Mouse (Mus musculus) v-Abl transformed pro-B cells (cell line): ENCODE results near the gene Fam3b.

Experiments used
- in situ Hi-C, 2 experiments: fragments of 400-800 bp; cut with MboI; formaldehyde crosslinking; loops; one replicate each; pipeline ENCODE4 v1.15.1; 2025; ENCODE audit not compliant: unreplicated experiment in 2 of 2

Gene Fam3b

DNA sequence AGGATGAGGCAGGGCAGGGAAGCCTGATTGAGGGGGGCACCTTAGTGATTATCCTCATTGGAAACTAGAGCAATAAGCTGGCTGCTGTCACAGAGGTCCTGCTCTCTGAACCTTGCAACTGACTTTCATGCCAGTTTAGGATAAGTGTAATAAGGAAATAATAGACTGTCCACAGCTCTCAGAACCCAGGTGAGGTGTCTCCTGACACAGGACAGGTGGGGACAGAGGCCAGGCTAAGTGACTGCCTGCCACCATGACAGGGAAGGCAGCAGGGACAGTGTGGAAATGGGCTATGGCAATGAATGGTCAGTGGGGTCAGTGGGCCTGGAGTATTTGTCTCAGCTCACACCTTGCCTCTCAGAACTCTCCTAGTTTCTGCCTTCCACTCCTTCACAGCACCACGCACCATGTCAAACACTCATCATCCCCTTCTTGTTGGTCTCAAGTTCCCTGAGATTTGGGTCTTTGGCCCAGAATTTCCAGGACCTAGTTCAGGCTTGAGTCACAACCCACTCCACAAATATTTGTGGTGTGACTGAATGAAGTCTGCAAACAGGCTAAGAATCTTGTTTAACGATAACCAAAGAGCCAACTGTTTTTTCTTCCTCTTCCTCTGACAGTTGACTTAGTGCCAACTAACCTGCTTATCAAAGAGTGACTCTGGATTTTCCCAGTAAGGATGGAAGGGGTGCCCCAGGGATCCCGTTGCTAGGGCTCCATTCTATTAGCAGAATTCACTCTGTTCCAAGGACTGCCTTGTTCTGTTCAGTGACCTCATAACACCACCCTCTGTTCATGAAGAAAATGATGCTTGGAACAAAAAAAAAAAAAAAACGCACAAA lies at the start of gene Fam3b:
Fam3b (minus strand) TSS at position 718 of the 842 bp plus-strand sequence.
- in situ Hi-C loops, result no loop called here

DNA sequence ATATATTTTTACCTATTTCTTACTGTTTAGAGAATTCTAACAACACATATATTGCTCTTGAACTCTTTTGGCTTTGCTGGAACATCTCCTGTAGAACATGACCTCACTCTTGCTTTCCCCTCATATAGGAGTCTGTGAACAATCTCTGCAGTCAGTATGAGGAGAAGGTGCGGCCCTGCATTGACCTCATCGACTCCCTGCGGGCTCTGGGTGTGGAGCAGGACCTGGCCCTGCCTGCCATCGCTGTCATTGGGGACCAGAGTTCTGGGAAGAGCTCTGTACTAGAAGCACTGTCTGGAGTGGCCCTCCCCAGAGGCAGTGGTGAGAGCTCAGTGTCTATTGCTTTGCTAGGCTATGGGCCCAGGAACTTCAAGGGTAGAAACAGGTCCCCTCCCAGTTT lies 29.7 kb upstream of the Fam3b start:
- in situ Hi-C loops, result no loop called here

DNA sequence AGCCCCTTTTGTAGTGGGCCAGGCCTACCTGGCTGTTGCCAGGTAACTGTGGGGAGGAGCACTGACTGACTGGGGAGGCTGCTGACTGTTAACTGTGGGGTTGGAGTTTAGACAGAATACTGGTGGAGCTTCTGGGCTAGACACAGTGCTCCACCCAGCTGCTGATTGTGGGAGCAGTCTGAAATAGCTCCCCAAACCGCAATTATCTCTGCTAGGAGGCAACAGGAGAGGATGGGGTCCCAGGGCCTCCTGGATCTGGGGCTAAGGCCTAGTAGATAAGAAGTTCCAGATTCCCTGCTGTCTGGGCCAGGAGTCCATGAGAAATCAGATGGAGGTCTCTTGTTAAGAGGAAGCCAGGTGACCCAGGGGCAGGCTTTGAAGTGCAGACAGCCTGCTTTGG lies 22.2 kb upstream of the Fam3b start:
- in situ Hi-C loops, result no loop called here

GRCm38 (mm10) chr16:97535808-97536413 lies 21.3 kb upstream of the Fam3b start:
- in situ Hi-C loops, result no loop called here

DNA sequence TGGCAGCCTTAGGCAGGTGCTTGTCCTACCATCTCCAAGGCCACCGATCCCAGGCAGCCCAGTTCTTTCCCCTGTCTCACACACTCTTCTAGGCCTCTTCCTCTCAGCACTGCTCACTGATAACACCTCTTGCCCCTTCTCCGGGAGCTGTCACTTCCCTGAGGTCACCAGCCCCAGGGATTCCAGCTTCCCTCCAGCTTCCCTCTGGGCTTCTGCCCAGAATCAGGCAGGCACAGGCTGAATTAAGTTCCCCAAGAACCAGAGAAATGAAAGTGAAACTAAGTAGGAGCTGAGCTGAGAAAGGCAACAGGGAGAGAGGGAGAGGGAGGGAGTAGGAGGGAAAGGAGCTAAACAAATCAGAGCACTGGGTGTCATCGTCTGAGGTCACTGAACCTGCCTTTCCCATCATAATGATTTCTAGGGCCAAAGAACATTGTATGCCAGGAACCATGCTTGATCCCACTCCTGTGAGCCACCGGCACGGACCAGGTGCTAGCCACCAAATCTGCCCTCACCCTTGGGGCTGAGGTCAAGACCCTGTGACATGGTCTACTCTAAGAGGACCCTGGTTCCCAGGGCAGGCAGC lies 20.4 kb upstream of the Fam3b start:
- in situ Hi-C loops, result no loop called here

DNA sequence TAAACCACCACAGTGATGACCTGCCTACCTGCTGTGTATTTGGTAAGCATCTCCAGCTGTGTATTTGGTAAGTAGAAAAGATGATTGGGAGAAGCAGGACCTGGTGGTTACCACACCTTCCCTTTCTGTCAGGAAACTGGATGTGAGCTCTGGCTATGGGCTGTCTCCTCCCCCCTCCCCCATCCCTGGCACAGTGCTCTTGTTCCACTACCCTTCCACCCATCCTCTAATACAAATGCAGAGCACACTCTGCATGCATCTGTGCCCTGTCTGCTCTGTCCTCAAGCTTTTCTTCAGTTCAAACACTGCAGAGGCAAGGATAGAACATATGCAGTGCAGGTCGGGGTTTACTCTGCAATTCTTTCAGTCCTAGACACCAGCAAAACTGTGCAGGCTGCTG lies 19.8 kb upstream of the Fam3b start:
- in situ Hi-C loops, result no loop called here

DNA sequence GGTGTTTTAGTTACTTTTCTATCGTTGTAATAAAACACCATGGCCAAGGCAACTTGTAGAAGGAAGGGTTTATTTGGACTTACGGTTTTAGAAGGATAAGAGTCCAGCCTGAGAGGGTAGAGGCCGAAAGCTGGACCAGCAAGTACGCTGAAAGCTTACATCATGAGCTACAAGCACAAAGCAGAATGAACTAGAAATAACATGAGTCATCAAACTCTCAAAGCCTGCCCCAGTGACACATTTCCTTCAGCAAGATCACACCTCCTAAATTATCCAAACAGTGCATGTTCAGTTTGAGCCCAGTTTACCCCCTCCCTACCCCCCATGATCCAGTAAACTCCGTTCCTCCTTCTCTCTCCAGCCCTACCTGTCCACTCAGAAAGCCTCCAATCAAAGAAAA lies 19.1 kb upstream of the Fam3b start:
- in situ Hi-C loops, result no loop called here

GRCm38 (mm10) chr16:97533126-97533525 lies 18.5 kb upstream of the Fam3b start:
- in situ Hi-C loops, result no loop called here

DNA sequence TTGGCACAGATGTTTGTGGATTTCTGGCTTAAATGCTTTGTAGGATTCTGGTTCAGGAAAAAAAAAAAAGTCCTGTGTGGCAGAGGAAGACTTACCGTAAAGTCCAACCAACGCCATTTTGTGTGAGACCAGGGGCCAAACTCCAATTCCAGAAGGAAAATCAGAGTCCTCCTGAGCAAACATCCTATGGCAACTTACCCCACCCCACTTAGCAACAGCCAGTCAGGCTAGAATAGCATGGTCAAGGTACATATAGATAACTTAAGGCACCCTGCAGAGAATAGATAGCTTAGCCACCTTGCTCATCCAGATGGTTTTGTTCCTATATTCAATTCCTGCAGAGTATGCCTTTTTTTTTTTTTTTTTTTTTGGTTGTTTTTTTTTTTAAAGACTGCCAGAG lies 14.6 kb upstream of the Fam3b start:
- in situ Hi-C loops, result no loop called here

DNA sequence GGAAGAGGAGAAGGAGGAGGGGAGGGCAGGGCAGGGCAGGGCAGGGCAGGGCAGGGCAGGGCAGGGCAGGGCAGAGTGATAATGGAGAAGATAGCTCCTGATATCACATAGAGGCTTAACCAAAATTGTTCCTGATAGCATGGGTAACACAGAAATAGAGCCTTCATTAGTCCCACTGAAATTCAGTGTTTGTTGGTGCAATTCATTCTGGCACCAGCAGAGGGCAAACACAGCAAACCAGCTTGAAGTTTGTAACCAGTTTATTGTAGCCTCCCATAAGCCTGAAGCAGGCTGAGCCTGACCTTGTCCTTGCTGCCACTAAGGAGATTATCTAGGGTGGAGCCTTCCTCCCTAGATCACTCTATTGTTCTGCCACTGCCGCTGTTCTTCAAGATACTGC lies 8.4 kb upstream of the Fam3b start:
- in situ Hi-C loops, result loop anchor here in 1 of 2 experiments (5.0 kb wide), 1 partner anchor 69 kb away; no protein-coding TSS in a partner anchor

- in situ Hi-C loops, result loop anchor here in 1 of 2 experiments (5.0 kb wide), 1 partner anchor 70 kb away; no protein-coding TSS in a partner anchor
Observed at GRCm38 (mm10) chr16:97521983-97522382, 7.4 kb upstream of the Fam3b start.

DNA sequence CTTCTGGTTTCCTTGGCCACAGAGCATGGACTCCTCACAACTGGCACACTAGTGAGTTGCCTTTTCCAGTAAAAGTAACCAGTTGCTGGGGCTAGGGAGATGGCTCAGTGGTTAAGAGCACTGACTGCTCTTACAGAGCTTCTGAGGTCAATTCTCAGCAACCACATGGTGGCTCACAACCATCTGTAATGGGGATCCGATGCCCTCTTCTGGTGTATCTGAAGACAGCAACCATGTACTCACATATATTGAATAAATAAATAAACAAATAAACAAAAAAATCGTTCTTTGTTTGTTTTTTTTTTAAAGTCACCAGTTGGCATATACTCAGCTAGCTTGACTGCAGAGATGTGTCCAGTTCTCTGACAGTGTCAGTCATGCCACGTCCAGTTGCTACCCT lies 1.7 kb upstream of the Fam3b start:
- in situ Hi-C loops, result no loop called here

DNA sequence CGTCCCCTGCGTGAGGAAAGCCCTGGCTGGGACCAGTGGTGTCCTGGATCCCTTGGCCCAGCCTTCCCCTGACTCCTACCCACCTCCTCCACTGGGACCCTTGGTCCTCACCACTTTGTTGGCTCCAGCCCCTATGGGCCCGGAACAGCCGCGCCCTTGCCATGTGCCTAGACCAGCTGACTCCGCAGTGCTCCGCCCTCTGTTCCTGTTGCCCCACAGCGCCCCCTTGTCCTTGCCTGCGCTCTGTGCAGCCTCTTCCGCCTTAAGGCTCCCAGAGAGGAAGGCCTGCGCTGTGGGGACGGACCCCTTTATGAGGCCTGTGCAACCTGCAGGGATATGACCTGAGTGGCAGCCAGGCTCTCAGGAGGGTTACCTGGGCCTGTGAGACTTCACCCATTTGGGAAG lies 2.3 kb downstream of the Fam3b start:
- in situ Hi-C loops, result no loop called here

DNA sequence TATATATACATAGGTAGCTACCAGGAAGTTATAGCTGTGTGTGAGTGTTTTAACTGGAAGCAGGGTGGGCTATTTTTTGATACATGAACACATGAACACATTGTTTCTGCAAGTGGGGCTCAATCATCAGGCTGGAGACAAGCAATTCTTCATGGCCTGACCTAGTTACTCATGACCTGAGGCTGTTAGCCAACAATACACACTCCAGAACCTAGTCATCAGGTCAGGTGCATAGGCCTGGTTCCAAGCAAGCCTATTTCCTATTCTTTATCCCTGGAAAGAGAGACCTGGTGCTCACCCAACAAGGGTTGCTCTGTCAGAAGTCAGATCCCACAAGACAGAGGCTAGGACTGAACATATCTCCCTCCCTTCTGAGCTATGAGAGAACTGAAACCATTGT lies 3.1 kb downstream of the Fam3b start:
- in situ Hi-C loops, result no loop called here

DNA sequence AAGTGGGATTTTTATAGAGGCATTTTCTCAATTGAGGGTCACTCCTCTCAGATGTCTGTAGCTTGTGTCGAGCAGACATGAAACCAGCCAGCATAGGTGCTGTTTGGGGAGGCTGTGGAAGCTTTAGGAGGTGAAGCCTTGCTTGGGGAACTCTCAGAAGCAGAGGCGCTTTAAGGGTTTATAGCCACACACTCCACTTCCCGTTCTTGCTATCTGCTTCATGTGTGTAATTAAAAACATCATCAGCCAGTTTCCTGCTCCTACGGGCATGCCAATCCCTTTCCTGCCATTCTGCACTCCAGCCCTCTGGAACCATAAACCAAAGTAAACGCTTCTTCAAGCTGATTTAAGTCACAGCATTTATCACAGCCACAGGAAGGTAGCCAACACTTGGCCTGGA lies 3.8 kb downstream of the Fam3b start:
- in situ Hi-C loops, result no loop called here

- in situ Hi-C loops, result no loop called here
Observed at GRCm38 (mm10) chr16:97507783-97508182, 6.8 kb downstream of the Fam3b start.

GRCm38 (mm10) chr16:97504793-97505192 lies 9.8 kb downstream of the Fam3b start:
- in situ Hi-C loops, result no loop called here

DNA sequence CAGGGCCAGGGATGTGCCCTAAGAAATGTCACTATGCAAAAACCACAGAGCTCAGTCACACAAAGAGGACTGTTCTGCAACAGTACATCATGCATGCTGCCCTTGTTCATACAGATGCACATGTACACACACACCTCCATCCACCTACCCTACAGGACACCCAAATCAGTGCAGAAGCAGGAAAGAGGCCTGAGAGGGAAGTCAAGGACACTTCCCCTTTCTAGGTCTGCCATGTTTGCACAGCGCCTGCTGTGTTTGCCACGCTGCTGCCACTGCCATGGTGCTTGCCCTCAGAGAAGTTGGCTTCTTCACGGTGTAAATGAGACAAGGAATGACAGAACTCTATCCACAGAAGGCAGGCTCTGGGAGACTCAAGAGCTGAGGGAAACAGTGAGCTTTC lies 10.8 kb downstream of the Fam3b start:
- in situ Hi-C loops, result no loop called here

- in situ Hi-C loops, result no loop called here
Observed at GRCm38 (mm10) chr16:97500901-97501300, 13.7 kb downstream of the Fam3b start.

- in situ Hi-C loops, result no loop called here
Observed at GRCm38 (mm10) chr16:97499450-97499849, 15.2 kb downstream of the Fam3b start.

DNA sequence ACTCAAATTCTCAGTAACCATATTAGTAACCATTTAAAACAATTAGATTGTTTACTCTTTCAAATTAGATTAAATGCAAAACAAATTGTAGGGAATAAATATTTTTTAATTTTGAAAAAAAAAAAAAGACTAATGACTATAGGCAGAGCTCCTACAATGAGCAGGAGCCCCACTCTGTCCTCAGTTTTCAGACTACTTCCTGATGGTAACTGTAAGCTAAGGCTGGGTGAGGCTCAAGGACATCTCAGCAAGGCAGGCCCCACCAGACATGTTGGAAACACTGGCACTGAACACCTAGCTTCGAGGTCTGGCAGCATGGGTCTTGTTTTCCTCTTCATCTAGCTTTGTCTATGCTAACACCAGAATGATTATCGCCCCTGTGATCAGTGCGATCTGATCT lies 16.5 kb downstream of the Fam3b start:
- in situ Hi-C loops, result no loop called here

DNA sequence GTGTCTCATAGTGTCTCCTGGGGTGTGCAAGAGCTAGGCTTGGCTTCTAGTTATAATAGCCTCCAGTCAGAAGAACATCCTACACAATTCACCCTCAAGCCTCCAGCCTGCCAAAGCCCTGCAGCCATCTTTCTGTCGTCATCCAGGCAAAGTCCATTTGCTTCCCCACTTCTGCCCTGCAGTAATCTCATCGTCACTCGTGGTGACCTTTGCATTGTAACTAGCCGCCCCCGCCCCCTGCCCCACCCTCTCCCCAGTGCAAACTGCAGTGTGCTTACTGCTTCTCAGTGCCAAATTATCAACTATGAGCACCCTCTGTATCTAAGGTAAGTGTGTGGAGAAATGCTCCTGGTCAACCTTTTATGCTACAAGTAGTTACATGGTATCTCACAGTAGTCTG lies 16.9 kb downstream of the Fam3b start:
- in situ Hi-C loops, result no loop called here
